Mouse (Mus musculus) gastrocnemius, adult 2 months (tissue): Measurements from ENCODE around the gene Slc6a21. TPM values are rescaled to one million over a fixed set of nuclear protein-coding genes. Genes with fewer than 3 reads are reported as not detected.

Source experiments
- DNase-seq: peaks from one replicate; pipeline ENCODE4 v3.0.0; 2022
- H3K27ac ChIP-seq: fragments of 200-600 bp; 2 replicates; pipeline ENCODE4 v1.8.1; 2022; ENCODE audit warnings: mild to moderate bottlenecking
- H3K4me3 ChIP-seq: fragments of 200-600 bp; 2 replicates; pipeline ENCODE4 v1.8.1; 2022; ENCODE audit warnings: mild to moderate bottlenecking, moderate library complexity
- CTCF ChIP-seq: fragments of 200-600 bp; IDR thresholded peaks from 2 replicates; pipeline ENCODE4 v1.8.1; 2022; ENCODE audit warnings: antibody characterized with exemption, mild to moderate bottlenecking, moderate library complexity
- intact Hi-C: fragments of 180-260 bp; cut with DNase I; formaldehyde crosslinking; loops from one replicate; pipeline ENCODE4 v1.15.1; 2025
- total RNA-seq, 2 experiments: library from RNA; stranded (reverse); gene quantifications; 2 replicates each; pipeline ENCODE4 v1.2.3; 2021

Slc6a21 gene
- total RNA-seq, 2 experiments from 2014 or later: not detected

DNA sequence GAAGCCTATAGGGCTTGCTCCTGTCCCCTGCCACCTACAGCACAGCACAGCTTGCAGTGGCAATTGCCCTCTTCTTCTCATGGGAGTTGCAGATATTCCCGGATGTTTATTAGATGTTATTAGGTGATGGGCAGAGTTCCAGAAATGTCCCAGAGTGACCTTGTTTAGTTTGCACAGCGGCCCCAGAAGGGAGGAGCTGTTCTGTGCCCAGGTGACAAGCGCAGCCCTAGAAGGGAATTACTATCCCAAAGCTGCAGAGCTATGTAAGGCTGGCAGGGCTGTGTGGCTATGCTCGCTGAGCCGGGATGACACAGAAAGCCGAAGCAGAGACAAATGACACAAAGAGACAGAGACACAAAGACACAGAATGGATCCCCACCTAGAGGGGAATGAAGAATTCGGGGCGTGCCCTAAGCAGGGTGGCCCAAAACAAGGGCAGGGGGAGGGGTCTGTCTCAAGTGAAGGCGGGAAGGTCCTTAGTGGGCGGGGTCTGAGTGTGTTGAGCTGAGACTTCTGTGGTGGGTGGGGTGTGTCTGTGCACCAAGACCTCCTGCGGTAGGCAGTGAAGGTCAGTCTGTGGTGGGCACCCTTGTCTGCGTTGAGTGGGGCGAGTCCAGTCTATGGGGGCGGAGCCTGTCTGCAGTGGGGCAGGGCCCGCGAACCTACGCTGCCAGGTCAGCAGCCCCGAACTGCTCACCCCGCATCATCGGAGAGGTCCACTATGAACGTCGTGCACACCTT lies 55.5 kb downstream of the Slc6a21 start:
- Histone ChIP-seq H3K4me3 (peak overlapping the region; percentile 90), H3K27ac (peak overlapping the region; percentile 99)
- peak; percentile 65 for DNase-seq
- intact Hi-C loops: no loop called here
- no peak for TF ChIP-seq CTCF

DNA sequence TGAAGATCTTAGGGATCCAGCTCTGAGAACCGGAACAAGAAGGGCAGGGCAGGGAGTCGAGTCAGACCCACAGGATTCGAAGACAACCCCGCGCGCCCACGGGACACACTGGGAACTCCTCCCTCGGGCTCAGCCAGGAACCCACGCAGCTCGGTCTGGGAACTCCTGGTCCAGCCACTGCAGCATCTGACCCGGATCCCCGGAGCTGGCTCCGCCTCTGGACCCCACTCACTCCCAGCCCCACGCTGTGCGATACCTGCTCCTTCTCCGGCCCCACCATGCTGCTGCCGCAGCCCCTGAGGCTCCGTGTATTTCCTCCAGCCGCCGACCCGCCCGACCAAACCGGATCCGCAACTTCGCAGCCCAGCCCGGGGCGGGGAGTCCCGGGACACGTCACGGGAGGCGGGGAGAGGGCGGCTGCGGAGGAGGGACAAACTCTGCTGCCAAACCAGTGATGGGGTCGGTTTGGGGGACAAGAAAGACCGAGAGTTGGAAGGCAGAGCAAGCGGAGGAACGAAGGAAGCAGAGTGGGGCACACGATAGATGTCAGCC lies 56.2 kb downstream of the Slc6a21 start, which contains the start of gene Trpm4:
Gene Trpm4 (minus strand): TSS at position 350 of the 552 bp plus-strand sequence.
- Histone ChIP-seq H3K4me3 (peak within 1 kb of the TSS; percentile 90), H3K27ac (peak within 1 kb of the TSS; percentile 99)
- DNase-seq: peak; percentile 96
- intact Hi-C loops: no loop called here
- TF ChIP-seq CTCF: no peak

DNA sequence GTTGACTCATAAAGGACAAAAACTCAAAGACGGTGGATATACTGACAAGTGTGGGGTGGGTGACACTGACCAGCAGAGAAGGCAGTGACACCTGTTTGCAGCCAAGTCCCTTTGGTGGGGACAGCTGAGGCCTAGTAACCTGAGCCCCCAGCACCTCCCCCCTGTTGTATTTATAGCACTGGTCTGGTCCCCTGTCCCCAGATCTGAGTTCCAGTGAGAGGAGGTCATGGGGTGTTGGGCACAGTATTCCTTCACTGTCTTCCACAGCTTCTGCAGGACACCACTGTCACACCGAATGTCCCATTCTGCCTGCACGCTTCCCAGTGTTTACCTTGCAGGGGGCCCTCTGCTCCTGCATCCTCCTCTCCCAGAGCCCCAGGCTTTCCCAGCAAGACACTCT lies 57.3 kb downstream of the Slc6a21 start:
- Histone ChIP-seq H3K4me3 (peak overlapping the region; percentile 90), H3K27ac (peak overlapping the region; percentile 99)
- peak; percentile 87 for DNase-seq
- TF ChIP-seq CTCF: no peak
- intact Hi-C loops: no loop called here

DNA sequence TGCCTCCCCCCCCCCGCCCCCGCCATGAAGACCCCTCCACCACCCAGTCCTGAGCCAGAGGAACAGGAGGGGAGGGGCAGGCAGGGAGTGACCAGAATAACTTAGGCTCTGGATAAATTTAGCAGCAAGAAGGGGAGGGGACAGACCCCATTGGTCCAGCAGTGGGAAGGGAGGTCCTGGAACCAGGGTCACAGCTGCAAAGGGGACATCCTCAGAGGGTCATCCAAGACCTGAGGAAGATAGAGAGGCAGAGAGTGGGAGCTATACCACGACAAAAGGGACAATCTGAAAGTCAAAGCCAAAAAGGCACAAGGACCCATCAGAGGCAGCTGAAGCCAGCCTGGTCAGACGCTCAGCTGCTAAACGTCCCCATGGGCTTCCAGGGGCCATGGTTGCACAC lies 57.7 kb downstream of the Slc6a21 start, which contains the start of gene Hrc:
Gene Hrc (plus strand): TSS at position 235 of the 400 bp plus-strand sequence.
- intact Hi-C loops: no loop called here
- peak; percentile 84 for DNase-seq
- H3K27ac ChIP-seq: peak within 1 kb of the TSS; percentile 99
- TF ChIP-seq CTCF: no peak
- H3K4me3 ChIP-seq: peak within 1 kb of the TSS; percentile 90

DNA sequence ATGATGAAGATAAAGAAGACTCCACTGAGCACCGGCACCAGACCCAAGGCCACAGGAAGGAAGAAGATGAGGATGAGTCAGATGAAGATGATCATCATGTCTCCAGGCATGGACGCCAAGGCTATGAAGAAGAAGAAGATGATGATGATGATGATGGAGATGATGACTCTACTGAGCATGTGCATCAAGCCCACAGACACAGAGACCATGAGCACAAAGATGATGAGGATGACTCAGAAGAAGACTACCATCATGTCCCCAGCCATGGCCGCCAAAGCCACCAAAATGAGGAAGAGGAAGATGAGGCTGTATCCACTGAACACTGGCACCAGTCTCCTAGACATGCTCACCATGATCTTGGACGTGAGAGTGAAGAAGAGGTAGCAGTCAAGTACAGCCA lies 59.0 kb downstream of the Slc6a21 start:
- Histone ChIP-seq H3K27ac (peak overlapping the region; percentile 99), H3K4me3 (peak overlapping the region; percentile 90)
- no peak for TF ChIP-seq CTCF
- DNase-seq: no peak
- intact Hi-C loops: no loop called here

DNA sequence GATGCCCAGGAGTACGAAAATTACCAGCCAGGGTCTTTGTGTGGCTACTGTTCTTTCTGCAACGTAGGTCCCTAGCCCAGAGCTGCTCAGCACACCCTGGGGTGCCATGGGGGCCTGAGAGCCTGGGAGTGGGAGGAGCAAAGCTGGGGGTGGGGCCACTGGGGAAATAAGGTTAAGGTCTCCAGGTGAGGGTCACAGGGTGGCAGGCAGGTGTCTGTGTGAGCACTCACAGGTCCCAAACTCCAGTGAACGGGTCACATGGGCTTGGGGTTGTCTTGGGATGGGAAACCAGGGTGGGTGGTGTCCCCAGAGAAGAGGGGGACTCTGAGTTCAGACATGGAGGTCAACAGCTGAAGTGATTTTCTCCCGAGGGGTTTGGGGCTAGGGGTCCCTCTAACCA lies 60.2 kb downstream of the Slc6a21 start:
- no peak for DNase-seq
- TF ChIP-seq CTCF: no peak
- intact Hi-C loops: no loop called here
- Histone ChIP-seq H3K27ac (peak overlapping the region; percentile 99), H3K4me3 (peak overlapping the region; percentile 90)

DNA sequence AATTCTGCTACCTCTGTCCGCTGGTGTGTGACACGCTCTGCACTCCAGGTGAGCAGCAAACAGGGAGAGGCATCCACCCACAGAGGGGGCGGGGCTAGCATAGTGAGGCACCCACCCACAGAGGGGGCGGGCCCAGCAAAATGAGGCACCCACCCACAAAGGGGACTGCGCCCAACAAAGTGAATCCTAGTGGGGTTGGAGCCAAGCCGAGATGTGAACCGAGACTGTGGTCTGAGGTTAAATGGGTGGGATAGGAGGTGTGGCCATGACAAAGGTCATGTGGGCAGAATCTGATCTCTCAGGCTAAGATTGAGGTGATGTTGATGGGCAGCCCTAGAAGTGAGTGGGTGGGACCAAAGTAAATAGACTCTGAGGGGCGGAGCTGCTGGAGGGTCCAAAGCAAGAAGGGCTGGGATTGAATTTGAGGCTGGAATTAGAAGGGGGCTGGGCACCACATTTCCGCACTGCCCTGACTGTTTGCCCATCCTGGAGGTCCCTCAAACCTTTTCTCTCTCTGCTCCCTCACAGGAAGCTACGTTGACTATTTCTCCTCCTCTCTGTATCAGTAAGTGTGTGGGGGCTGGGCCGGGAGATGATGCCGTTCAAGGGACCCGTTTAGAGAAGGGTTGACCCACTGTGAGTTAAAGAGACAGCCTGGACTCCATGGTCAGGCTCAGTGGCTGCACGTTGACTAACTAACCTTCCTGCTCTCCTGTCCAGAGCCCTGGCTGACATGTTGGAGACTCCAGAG lies 61.0 kb downstream of the Slc6a21 start:
- intact Hi-C loops: no loop called here
- Histone ChIP-seq H3K4me3 (peak overlapping the region; percentile 90), H3K27ac (peak overlapping the region; percentile 99)
- TF ChIP-seq CTCF: no peak
- peak; percentile 66 for DNase-seq

Other genes starting within 250 kb of the Slc6a21 start
- gene Prr12, start 224.6 kb upstream of the Slc6a21 start, total RNA-seq: 10 to 100 TPM; 12.8 to 16.1 TPM
- gene Nosip, start 215.1 kb upstream of the Slc6a21 start, total RNA-seq: 10 to 100 TPM; 30.2 to 32.9 TPM
- 10 to 100 TPM in 1 of 2 experiments, 1 to 10 TPM in 1; 8.1 to 11.0 TPM for gene Prrg2, start 214.8 kb upstream of the Slc6a21 start, total RNA-seq
- 10 to 100 TPM in 1 of 2 experiments, 1 to 10 TPM in 1; 7.2 to 20.2 TPM for gene Rcn3, start 185.3 kb upstream of the Slc6a21 start, total RNA-seq
- gene Fcgrt, start 173.7 kb upstream of the Slc6a21 start, total RNA-seq: 10 to 100 TPM; 33.6 to 38.5 TPM
- gene Rps11, start 153.1 kb upstream of the Slc6a21 start, total RNA-seq: 100 to 1,000 TPM; 457 to 518 TPM
- gene Rpl13a, start 148.8 kb upstream of the Slc6a21 start, total RNA-seq: 100 to 1,000 TPM; 552 to 624 TPM
- under 1 TPM in 1 of 2 experiments, not detected in 1; 0.26 TPM for gene Gm45713, start 141.3 kb upstream of the Slc6a21 start, total RNA-seq
- 1 to 10 TPM; 2.2 to 3.3 TPM for gene Flt3l, start 141.1 kb upstream of the Slc6a21 start, total RNA-seq
- 10 to 100 TPM; 34.7 to 39.7 TPM for gene Pih1d1, start 123.2 kb upstream of the Slc6a21 start, total RNA-seq
- 10 to 100 TPM; 11.6 to 15.1 TPM for gene Aldh16a1, start 122.9 kb upstream of the Slc6a21 start, total RNA-seq
- gene Slc17a7, start 113.6 kb upstream of the Slc6a21 start, total RNA-seq: under 1 TPM; 0.31 to 0.36 TPM
- not detected for gene Gfy, start 97.9 kb upstream of the Slc6a21 start, total RNA-seq
- gene Pth2, start 96.5 kb upstream of the Slc6a21 start, total RNA-seq: not detected
- gene Ccdc155, start 72.6 kb upstream of the Slc6a21 start, total RNA-seq: not detected
- gene Dkkl1, start 65.4 kb upstream of the Slc6a21 start, total RNA-seq: not detected
- 1 to 10 TPM; 2.6 to 4.1 TPM for gene Tead2, start 61.8 kb upstream of the Slc6a21 start, total RNA-seq
- 1 to 10 TPM in 1 of 2 experiments, under 1 TPM in 1; 0.69 to 1.3 TPM for gene Cd37, start 38.4 kb upstream of the Slc6a21 start, total RNA-seq
- not detected for gene Slc6a16, start 36.4 kb upstream of the Slc6a21 start, total RNA-seq
- gene Trpm4, start 56.3 kb downstream of the Slc6a21 start, total RNA-seq: 10 to 100 TPM; 33.9 to 34.7 TPM
- gene Hrc, start 57.8 kb downstream of the Slc6a21 start, total RNA-seq: 1,000 to 10,000 TPM in 1 of 2 experiments, 100 to 1,000 TPM in 1; 818 to 1,018 TPM
- under 1 TPM; 0.08 to 0.10 TPM for gene Ppfia3, start 89.5 kb downstream of the Slc6a21 start, total RNA-seq
- gene Lin7b, start 93.1 kb downstream of the Slc6a21 start, total RNA-seq: not detected
- 10 to 100 TPM; 87.9 to 90.7 TPM for gene Snrnp70, start 118.2 kb downstream of the Slc6a21 start, total RNA-seq
- gene Kcna7, start 128.1 kb downstream of the Slc6a21 start, total RNA-seq: 10 to 100 TPM; 68.4 to 95.8 TPM
- gene Ntf5, start 136.2 kb downstream of the Slc6a21 start, total RNA-seq: 1 to 10 TPM; 3.6 to 4.9 TPM
- under 1 TPM; 0.51 to 0.73 TPM for gene Lhb, start 143.3 kb downstream of the Slc6a21 start, total RNA-seq
- 100 to 1,000 TPM; 279 to 365 TPM for gene Gys1, start 157.3 kb downstream of the Slc6a21 start, total RNA-seq
- 10 to 100 TPM; 18.2 to 28.1 TPM for gene Ruvbl2, start 160.6 kb downstream of the Slc6a21 start, total RNA-seq
- 100 to 1,000 TPM; 122 to 149 TPM for gene Ftl1, start 182.4 kb downstream of the Slc6a21 start, total RNA-seq
- 10 to 100 TPM; 17.6 to 18.4 TPM for gene Bax, start 189.4 kb downstream of the Slc6a21 start, total RNA-seq
- gene Tulp2, start 204.4 kb downstream of the Slc6a21 start, total RNA-seq: under 1 TPM in 1 of 2 experiments, not detected in 1; 0.39 TPM
- 1 to 10 TPM; 5.5 to 8.4 TPM for gene Gm45808, start 209.3 kb downstream of the Slc6a21 start, total RNA-seq
- gene Dhdh, start 211.3 kb downstream of the Slc6a21 start, total RNA-seq: 10 to 100 TPM; 13.1 to 22.9 TPM
- 10 to 100 TPM; 55.1 to 61.8 TPM for gene Nucb1, start 232.9 kb downstream of the Slc6a21 start, total RNA-seq
- 10 to 100 TPM; 28.3 to 28.5 TPM for gene Ppp1r15a, start 248.8 kb downstream of the Slc6a21 start, total RNA-seq
- 1 to 10 TPM; 3.4 to 3.5 TPM for gene Plekha4, start 248.8 kb downstream of the Slc6a21 start, total RNA-seq